Mouse (Mus musculus) neural tube, embryonic 13.5 days (tissue): ENCODE data around the gene Gm5142. TPM values are rescaled to one million over a fixed set of nuclear protein-coding genes. Genes with fewer than 3 reads are reported as not detected.

Source experiments
- ATAC-seq: fragments of 200-750 bp; cut with Nextera tagmentation; 2 replicates; pipeline ENCODE4 v1.8.0; 2017; ENCODE audit warnings: low read depth, mild to moderate bottlenecking, moderate TSS enrichment, moderate library complexity
- H3K27ac ChIP-seq: fragments of 300-500 bp; sonication (generic); replicated peaks from 2 replicates; pipeline ENCODE4 v1.5.1; 2015; ENCODE audit warnings: moderate library complexity, mild to moderate bottlenecking, inconsistent platforms
- H3K27me3 ChIP-seq: fragments of 300-500 bp; sonication (generic); 2 replicates; pipeline ENCODE4 v1.6.1; 2015; ENCODE audit warnings: mild to moderate bottlenecking, inconsistent platforms
- H3K36me3 ChIP-seq: fragments of 300-500 bp; sonication (generic); 2 replicates; pipeline ENCODE4 v1.6.1; 2015; ENCODE audit warnings: mild to moderate bottlenecking, inconsistent platforms
- H3K4me1 ChIP-seq: fragments of 300-500 bp; sonication (generic); replicated peaks from 2 replicates; pipeline ENCODE4 v1.6.1; 2015; ENCODE audit warnings: inconsistent platforms
- H3K4me2 ChIP-seq: fragments of 300-500 bp; sonication (generic); 2 replicates; pipeline ENCODE4 v1.6.1; 2015; ENCODE audit warnings: inconsistent platforms, mild to moderate bottlenecking, moderate library complexity
- H3K4me3 ChIP-seq: fragments of 300-500 bp; sonication (generic); 2 replicates; pipeline ENCODE4 v1.5.1; 2015; ENCODE audit warnings: mild to moderate bottlenecking, inconsistent platforms
- H3K9ac ChIP-seq: fragments of 300-500 bp; sonication (generic); 2 replicates; pipeline ENCODE4 v1.6.1; 2015; ENCODE audit warnings: moderate library complexity, mild to moderate bottlenecking, inconsistent platforms
- H3K9me3 ChIP-seq: fragments of 300-500 bp; sonication (generic); 2 replicates; pipeline ENCODE4 v1.6.1; 2016; ENCODE audit warnings: inconsistent platforms
- WGBS: fragments of 180-500 bp; shearing (Covaris S2); methylation state at CpG from one replicate; pipeline ENCODE4 v1.1.7; 2015; 5-methylcytosine and 5-hydroxymethylcytosine counted together
- polyA plus RNA-seq: library from polyadenylated mRNA; unstranded; fragments of >200 nt; fragmentation: Nextera tagmentation; extraction: Ambion mirVana; gene quantifications from 2 replicates; pipeline ENCODE4 v1.2.1, GENCODE M21; 2015

Gene Gm5142
- not detected in 2 replicates for polyA plus RNA-seq

DNA sequence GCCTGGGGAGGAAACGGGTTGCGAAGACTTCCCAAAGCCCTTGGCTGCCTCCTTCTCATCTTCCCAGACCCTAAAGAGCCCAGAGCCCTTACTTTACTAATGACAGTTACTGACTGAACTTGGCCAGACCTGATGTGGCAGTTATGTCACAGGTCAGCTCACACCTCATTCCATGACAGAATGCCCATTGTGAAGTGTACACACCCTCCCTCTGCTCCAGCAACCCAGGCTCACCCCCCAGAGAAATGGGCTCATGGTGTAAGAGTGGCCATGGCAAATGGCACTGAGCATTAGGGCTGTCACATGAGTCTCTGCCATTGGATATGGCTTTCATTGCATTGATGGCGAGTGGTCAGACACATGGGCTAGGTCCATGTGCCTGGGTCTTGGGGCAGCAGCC lies at the start of gene Gm5142:
Gene Gm5142 (minus strand): TSS at position 101 of the 400 bp plus-strand sequence.
- no peak for ATAC-seq
- H3K27me3 ChIP-seq: no peaks in the 10 kb centered on the region
- H3K9ac ChIP-seq: no peak within 1 kb of the TSS
- WGBS: 87% methylated on average over 3 of the region's 3 CpGs
- no peak within 1 kb of the TSS for H3K27ac ChIP-seq
- H3K4me2 ChIP-seq: no peak within 1 kb of the TSS
- no peaks in the 10 kb centered on the region for H3K9me3 ChIP-seq
- no peak within 1 kb of the TSS for H3K4me3 ChIP-seq
- no peaks in the 10 kb centered on the region for H3K36me3 ChIP-seq
- H3K4me1 ChIP-seq: no peaks in the 10 kb centered on the region

DNA sequence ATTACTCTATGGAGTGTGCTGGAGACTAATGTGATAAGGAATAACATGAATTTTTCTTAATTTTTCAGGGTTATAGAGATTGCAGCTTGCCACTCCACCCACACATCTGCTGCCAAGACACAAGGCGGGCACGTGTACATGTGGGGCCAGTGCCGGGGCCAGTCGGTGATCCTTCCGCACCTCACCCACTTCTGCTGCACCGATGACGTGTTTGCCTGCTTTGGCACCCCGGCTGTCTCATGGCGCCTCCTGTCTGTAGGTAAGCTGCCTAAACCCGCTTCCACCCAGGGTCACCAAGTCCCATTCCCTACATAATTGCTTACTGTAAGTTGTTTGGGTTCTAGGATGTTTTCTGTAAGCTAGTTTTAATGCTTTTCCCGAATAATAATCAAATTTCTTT lies 47.7 kb upstream of the Gm5142 start:
- Histone ChIP-seq H3K9ac (no peak overlapping the region), H3K36me3 (peaks cover 92% of the 10 kb centered on the region)
- 93% methylated on average over 11 of the region's 11 CpGs for WGBS

DNA sequence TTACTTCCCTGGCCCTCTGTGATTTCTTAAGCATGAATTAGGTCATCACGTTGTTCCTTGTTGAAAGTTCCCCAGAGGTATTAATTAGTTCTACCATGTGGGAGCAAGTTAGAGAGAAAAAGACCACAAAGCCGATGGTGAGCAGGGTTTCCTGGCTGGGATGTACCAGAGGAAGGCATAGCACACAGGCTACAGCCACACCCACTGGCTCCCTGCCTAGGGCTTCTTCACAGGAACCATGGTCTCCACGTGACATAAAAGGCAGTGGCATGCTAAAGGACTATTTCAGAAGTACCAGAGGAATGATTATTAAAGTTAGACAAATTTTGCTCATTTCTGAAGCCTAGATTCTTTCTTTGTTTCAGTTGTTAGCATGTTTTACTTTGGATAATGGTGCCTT lies 40.7 kb upstream of the Gm5142 start:
- Histone ChIP-seq H3K36me3 (peaks cover 87% of the 10 kb centered on the region), H3K27ac (no peak overlapping the region), H3K4me1 (no peaks in the 10 kb centered on the region), H3K9ac (no peak overlapping the region), H3K27me3 (no peaks in the 10 kb centered on the region), H3K4me2 (no peak overlapping the region), H3K9me3 (no peaks in the 10 kb centered on the region), H3K4me3 (no peak overlapping the region)
- ATAC-seq: no peak
- 91% methylated on average over 3 of the region's 3 CpGs for WGBS

More for the DNA sequence above, 47.7 kb upstream of the Gm5142 start:
- Histone ChIP-seq H3K9me3 (no peaks in the 10 kb centered on the region), H3K27me3 (no peaks in the 10 kb centered on the region), H3K4me3 (no peak overlapping the region), H3K4me1 (no peaks in the 10 kb centered on the region), H3K27ac (no peak overlapping the region), H3K4me2 (no peak overlapping the region)
- no peak for ATAC-seq

DNA sequence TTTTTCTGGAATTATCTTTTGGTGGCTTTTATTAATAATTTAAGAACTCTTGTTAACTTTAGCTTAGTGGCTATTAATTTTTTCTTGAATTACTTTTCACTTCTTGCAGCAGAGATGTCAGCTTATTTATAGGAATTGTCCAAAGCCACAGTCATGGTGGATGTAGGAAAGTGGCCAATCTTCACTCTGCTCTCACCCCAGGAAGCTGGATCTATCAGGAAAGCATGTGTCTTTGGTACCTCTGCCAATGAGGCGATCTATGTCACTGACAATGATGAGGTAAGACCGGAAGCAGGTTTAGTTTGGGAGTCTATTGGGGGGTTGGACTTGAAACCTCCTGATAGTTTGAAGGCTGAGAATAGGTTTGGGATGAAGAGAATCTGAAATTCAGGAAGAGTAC lies 31.3 kb upstream of the Gm5142 start:
- Histone ChIP-seq H3K27ac (no peak overlapping the region), H3K4me3 (no peak overlapping the region), H3K9me3 (no peaks in the 10 kb centered on the region), H3K4me1 (peaks cover 37% of the 10 kb centered on the region), H3K27me3 (no peaks in the 10 kb centered on the region), H3K36me3 (peaks cover 35% of the 10 kb centered on the region), H3K9ac (no peak overlapping the region), H3K4me2 (no peak overlapping the region)
- no peak for ATAC-seq
- WGBS: 96% methylated on average over 2 of the region's 2 CpGs

DNA sequence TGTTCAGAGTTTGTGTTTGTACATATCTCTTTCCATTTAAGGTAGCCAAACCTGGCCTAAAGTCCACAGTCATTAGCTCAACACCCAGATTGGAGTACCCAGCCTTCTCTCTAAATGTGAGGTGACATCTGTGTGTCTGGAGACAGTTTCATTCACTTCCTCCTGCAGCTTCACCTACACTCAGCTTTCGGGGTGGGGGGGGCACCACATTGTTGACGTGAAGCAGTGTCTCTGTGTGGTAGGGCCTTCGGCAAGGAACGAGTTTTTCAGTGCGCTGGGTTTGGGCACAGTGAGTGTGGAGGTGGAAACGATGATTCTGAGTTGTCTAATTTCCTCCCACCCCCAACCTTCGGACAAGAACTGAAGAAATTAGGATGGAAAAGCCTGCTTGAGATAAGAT lies 30.5 kb upstream of the Gm5142 start:
- H3K4me3 ChIP-seq: no peak overlapping the region

DNA sequence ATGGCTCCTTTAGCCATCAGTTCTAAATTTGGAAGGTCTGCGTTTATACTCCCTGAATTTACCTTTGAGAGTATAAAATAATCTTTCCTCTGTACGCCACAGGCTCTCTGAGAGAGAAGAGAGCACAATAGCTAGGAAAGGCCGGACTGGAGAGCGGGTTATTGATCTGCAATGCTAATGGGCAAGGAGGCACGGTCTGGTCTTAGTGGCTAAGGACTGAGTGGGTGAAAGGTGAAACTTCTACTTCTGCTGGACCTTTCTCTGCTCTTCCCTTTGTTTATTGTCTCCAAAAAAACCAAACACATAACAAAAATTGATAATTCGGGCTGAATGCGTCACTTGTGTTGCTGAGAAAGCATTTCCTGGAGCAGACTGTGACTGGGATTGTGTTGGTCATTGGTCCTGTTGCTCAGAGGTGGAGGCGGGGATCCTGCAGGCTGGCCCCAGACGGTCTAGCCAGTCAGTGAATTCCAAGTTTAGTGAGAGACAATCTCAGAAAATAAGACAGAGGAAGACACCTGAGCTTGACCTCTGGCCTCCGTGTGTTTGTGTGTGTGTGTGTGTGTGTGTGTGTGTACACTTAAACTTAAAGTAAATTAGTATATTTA lies 27.5 kb upstream of the Gm5142 start:
- Histone ChIP-seq H3K4me1 (peaks cover 62% of the 10 kb centered on the region), H3K27me3 (no peaks in the 10 kb centered on the region), H3K27ac (peak overlapping the region; percentile 10; the same call in 1 of the 2 replicates), H3K9ac (peak overlapping the region; percentile 22; the same call in 1 of the 2 replicates), H3K36me3 (peaks cover 8% of the 10 kb centered on the region), H3K9me3 (no peaks in the 10 kb centered on the region), H3K4me3 (no peak overlapping the region), H3K4me2 (peak overlapping the region; percentile 24; the same call in 1 of the 2 replicates)
- WGBS: 41% methylated on average over 10 of the region's 10 CpGs
- ATAC-seq: no peak

More for the DNA sequence above, 30.5 kb upstream of the Gm5142 start:
- no peak for ATAC-seq
- no peaks in the 10 kb centered on the region for H3K9me3 ChIP-seq
- 92% methylated on average over 7 of the region's 7 CpGs for WGBS
- peaks cover 28% of the 10 kb centered on the region for H3K36me3 ChIP-seq
- H3K27me3 ChIP-seq: no peaks in the 10 kb centered on the region
- H3K27ac ChIP-seq: no peak overlapping the region
- no peak overlapping the region for H3K4me2 ChIP-seq
- no peak overlapping the region for H3K9ac ChIP-seq
- peaks cover 45% of the 10 kb centered on the region for H3K4me1 ChIP-seq

DNA sequence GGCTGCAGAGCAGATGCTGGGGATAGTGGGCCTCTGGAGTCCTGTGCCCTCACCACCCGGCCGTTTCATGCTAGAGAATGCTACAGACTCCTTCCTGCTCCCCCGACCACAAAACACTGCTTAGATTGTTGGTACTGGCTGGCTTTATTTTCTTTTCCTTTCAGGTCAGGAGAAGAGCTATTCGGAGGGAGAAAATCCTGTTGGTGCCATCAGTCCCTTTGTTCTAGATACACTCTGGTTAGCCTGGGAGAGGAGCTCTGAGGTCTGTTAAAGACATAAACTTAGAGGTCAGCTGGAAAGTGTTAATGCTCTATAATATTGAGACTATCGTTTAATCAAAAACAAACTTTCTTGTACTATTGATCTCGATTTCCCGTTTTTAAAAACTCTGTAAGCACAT lies 26.9 kb upstream of the Gm5142 start:
- H3K36me3 ChIP-seq: 0 out of 2 replicates have a peak, but pooled peaks cover 3% of the 10 kb centered on the region
- H3K9ac ChIP-seq: peak overlapping the region; percentile 64
- H3K4me2 ChIP-seq: peak overlapping the region; percentile 80
- ATAC-seq: no peak
- no peak overlapping the region for H3K4me3 ChIP-seq
- H3K27ac ChIP-seq: peak overlapping the region; percentile 53; the same call in 1 of the 2 replicates
- peaks cover 66% of the 10 kb centered on the region for H3K4me1 ChIP-seq
- WGBS: 23% methylated on average over 7 of the region's 7 CpGs
- no peaks in the 10 kb centered on the region for H3K27me3 ChIP-seq
- H3K9me3 ChIP-seq: no peaks in the 10 kb centered on the region

DNA sequence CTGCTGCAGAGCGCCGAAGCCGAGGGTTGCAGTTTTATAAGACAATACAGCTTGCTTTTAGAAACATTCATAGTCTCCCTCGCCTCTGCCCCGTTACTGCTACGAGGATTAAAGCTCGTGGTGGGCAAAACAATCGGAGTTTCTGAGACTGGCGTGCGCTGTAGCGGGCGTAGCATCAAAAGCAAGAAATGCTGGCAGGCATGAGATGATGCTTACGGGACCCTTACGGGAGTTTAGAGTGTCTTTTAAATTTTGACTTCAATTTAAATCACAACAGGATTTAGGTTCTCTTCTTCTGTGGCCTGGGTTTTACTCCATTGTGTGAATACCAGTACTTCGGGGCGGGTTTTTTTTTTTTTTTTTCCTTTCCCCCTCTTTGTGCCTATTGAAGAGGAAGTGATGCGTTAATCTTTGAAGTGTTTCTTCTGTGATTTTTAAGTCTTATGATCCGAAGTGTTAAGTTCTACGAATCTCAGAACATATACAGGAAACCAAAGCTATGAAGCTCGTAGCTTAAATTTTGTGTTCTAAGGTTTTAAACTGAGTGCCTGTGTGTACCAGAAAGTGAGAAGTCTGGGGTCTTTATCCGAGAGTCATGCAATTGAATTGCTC lies 23.2 kb upstream of the Gm5142 start:
- H3K4me2 ChIP-seq: peak overlapping the region; percentile 80
- H3K27ac ChIP-seq: peak overlapping the region; percentile 97
- peak overlapping the region; percentile 93 for H3K9ac ChIP-seq
- no peak; the same call in 1 of the 2 replicates for ATAC-seq
- H3K36me3 ChIP-seq: no peaks in the 10 kb centered on the region
- peaks cover 49% of the 10 kb centered on the region for H3K4me1 ChIP-seq
- H3K27me3 ChIP-seq: no peaks in the 10 kb centered on the region
- under 1% methylated on average over 21 of the region's 21 CpGs for WGBS
- no peaks in the 10 kb centered on the region for H3K9me3 ChIP-seq
- peak overlapping the region; percentile 83 for H3K4me3 ChIP-seq

DNA sequence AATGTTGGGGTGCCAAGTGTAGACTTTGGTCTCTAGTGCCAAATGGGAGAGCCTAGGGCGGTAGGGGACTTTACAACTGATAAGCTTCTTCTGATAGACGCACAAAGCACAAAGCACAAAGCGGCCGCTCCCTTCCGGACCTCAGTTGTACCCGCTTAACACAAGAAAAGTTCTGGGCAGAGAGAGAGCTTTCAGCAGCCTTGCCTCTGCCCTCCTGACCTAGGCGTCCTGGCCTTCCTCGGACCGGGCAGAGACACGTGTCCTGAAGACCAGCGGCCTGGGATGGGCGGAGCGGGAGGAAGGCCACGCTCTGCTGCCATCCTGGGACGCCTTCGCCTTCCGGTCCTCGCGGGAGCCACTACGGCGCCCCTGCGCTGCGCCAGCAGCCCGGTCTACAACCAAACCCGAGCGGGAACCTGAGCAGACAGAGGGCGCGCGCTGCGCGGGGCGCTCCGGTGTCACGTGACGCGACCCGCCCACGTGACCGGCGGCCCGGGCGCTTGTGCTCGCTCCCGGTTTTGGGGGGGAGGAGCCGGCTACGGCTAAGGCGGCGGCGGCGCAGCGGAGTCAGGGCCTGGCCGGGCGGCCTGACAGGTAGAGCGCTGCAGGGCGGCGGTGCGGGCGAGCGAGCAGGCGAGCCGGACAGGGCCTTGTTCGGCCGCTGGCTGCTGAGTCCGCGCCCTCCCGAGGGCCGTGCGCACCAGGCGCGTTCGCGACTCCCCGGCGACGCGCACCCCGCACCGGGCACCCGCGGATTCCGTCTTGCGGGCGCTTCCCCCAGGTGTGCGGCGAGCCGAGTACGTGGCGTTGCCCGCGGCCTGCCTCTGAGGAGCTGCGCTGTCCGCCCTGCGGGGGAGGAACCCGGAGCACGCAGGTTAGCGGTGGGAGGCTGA lies 22.4 kb upstream of the Gm5142 start, which contains the start of gene Rcbtb1:
Gene Rcbtb1 (plus strand): TSS at position 499 of the 893 bp plus-strand sequence.
- WGBS: under 1% methylated on average over 96 of the region's 96 CpGs
- peak within 1 kb of the TSS; percentile 93 for H3K9ac ChIP-seq
- peak within 1 kb of the TSS; percentile 80 for H3K4me2 ChIP-seq
- H3K4me3 ChIP-seq: peak within 1 kb of the TSS; percentile 83
- no peaks in the 10 kb centered on the region for H3K36me3 ChIP-seq
- H3K9me3 ChIP-seq: no peaks in the 10 kb centered on the region
- peaks cover 41% of the 10 kb centered on the region for H3K4me1 ChIP-seq
- peak within 1 kb of the TSS; percentile 97 for H3K27ac ChIP-seq
- ATAC-seq: peak; percentile 96
- no peaks in the 10 kb centered on the region for H3K27me3 ChIP-seq

DNA sequence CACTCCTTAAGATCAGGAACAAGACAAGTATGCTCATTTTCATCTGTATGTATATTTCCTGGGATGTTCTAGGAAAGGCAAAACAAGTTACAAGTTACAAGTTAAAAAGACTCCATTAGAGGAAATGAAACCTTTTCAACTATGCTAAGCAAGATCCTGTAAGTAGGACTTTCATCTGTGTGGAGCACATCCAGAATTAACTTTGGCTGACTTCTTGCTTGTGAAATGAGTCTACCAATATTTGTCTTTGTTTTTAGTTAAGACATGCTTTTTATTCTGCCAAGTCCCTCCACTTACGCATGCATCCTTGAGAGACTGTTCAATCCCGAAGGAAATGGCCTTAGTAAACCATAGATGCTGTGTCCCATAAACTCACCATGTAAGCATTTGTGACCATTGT lies 7.6 kb upstream of the Gm5142 start:
- H3K4me2 ChIP-seq: no peak overlapping the region
- no peak for ATAC-seq
- H3K36me3 ChIP-seq: no peaks in the 10 kb centered on the region
- no peak overlapping the region for H3K9ac ChIP-seq
- H3K27me3 ChIP-seq: no peaks in the 10 kb centered on the region
- 79% methylated on average over 2 of the region's 2 CpGs for WGBS
- no peak overlapping the region for H3K27ac ChIP-seq
- no peaks in the 10 kb centered on the region for H3K4me1 ChIP-seq
- H3K9me3 ChIP-seq: no peaks in the 10 kb centered on the region
- H3K4me3 ChIP-seq: no peak overlapping the region

DNA sequence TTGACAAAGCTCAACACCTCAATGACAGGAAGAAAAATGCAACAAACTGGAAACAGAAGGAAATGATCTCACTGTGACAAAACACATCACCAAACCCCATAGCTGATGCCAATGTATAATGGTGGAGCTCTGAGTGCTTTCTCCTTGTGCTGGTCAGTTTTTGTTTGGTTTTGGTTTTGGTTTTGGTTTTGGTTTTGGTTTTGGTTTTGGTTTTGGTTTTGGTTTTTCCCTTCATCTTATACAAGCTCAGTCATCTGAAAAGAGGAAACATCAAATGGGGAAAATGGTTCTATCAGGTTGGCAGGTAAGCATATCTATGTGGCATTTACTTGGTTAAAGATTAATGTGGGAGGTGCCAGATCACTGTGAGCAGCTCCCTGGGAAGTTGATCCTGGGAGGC lies 7.0 kb upstream of the Gm5142 start:
- H3K27me3 ChIP-seq: no peaks in the 10 kb centered on the region
- no peak overlapping the region for H3K4me2 ChIP-seq
- no peak overlapping the region for H3K27ac ChIP-seq
- no peak overlapping the region for H3K4me3 ChIP-seq
- no peaks in the 10 kb centered on the region for H3K4me1 ChIP-seq
- no peak for ATAC-seq
- no peaks in the 10 kb centered on the region for H3K9me3 ChIP-seq
- H3K9ac ChIP-seq: no peak overlapping the region
- no peaks in the 10 kb centered on the region for H3K36me3 ChIP-seq

DNA sequence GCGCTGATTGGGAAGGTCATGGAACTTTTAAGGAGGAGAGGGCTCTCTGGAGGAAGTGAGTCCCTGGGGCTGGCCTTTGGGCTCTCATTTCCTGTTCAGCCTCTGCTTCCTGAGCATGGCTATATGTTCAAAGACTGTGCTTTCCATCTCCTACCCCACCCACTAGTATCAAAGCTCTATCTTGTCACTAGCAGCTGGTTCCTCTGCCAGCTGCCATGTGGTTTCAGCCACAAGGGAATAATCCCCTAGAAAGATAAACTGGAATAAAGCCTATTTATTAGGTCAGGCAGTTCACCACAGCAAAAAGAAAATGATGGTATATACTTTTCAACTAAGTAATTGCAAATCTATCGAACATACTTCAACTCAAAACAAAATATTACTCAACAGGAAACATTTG lies 4.2 kb upstream of the Gm5142 start:
- Histone ChIP-seq H3K27ac (no peak overlapping the region), H3K9ac (no peak overlapping the region), H3K4me3 (no peak overlapping the region), H3K4me1 (no peaks in the 10 kb centered on the region), H3K4me2 (no peak overlapping the region), H3K9me3 (no peaks in the 10 kb centered on the region), H3K36me3 (no peaks in the 10 kb centered on the region), H3K27me3 (no peaks in the 10 kb centered on the region)
- no peak for ATAC-seq
- WGBS: 79% methylated on average over 2 of the region's 2 CpGs
